Mouse (Mus musculus) liver, postnatal 0 days (tissue): ENCODE measurements around the gene Ddx19b. TPM values are rescaled to one million over a fixed set of nuclear protein-coding genes. Genes with fewer than 3 reads are reported as not detected.

ENCODE experiments used
- ATAC-seq: fragments of 200-750 bp; cut with Nextera tagmentation; 2 replicates; pipeline ENCODE4 v1.8.0; 2017; ENCODE audit warnings: mild to moderate bottlenecking, moderate library complexity
- DNase-seq: peaks from one replicate; pipeline ENCODE4 v3.0.0-alpha.2; 2016
- H3K27ac ChIP-seq: fragments of 300-500 bp; sonication (generic); 2 replicates; pipeline ENCODE4 v1.5.1; 2014; ENCODE audit warnings: antibody characterized with exemption, moderate library complexity, mild to moderate bottlenecking, low read depth
- H3K27me3 ChIP-seq: fragments of 300-500 bp; sonication (generic); 2 replicates; pipeline ENCODE4 v1.6.1; 2014; ENCODE audit warnings: low read length, control low read depth, mixed read lengths; ENCODE audit not compliant: insufficient read depth
- H3K36me3 ChIP-seq: fragments of 300-500 bp; sonication (generic); replicated peaks from 2 replicates; pipeline ENCODE4 v1.6.1; 2014; ENCODE audit warnings: mild to moderate bottlenecking, control low read depth, low read length, moderate library complexity, mixed read lengths; ENCODE audit not compliant: insufficient read depth
- H3K4me1 ChIP-seq: fragments of 300-500 bp; sonication (generic); 2 replicates; pipeline ENCODE4 v1.6.1; 2014; ENCODE audit warnings: antibody characterized with exemption, mild to moderate bottlenecking, control low read depth; ENCODE audit not compliant: insufficient read depth
- H3K4me2 ChIP-seq: fragments of 300-500 bp; sonication (generic); 2 replicates; pipeline ENCODE4 v1.6.1; 2014; ENCODE audit warnings: low read depth, mild to moderate bottlenecking, low read length, moderate library complexity, mixed read lengths
- H3K4me3 ChIP-seq: fragments of 300-500 bp; sonication (generic); 2 replicates; pipeline ENCODE4 v1.5.1; 2014; ENCODE audit warnings: low read depth, low read length
- H3K9ac ChIP-seq: fragments of 300-500 bp; sonication (generic); replicated peaks from 2 replicates; pipeline ENCODE4 v1.6.1; 2014; ENCODE audit warnings: mild to moderate bottlenecking, moderate library complexity
- H3K9me3 ChIP-seq: fragments of 300-500 bp; sonication (generic); 2 replicates; pipeline ENCODE4 v1.6.1; 2016; ENCODE audit warnings: mild to moderate bottlenecking, control low read depth, low read length, mixed read lengths
- CTCF ChIP-seq: sonication (generic); IDR thresholded peaks from 2 replicates; pipeline ENCODE4 v1.5.1; 2016; ENCODE audit warnings: antibody characterized with exemption, low read depth
- EP300 ChIP-seq: IDR thresholded peaks from 2 replicates; pipeline ENCODE4 v1.6.1; 2016; ENCODE audit warnings: antibody characterized with exemption, low read depth, mild to moderate bottlenecking
- WGBS: fragments of 180-500 bp; shearing (Covaris S2); extraction: QIAGEN DNeasy Blood & Tissue Kit; methylation state at CpG from one replicate; pipeline ENCODE4 v1.1.7; 2014; ENCODE audit not compliant: insufficient replicate concordance; 5-methylcytosine and 5-hydroxymethylcytosine counted together
- microRNA-seq: library from miRNA; unstranded; fragments of <30 nt; microRNA quantifications from one replicate; pipeline ENCODE4, GENCODE M21; 2016
- polyA plus RNA-seq: library from polyadenylated mRNA; unstranded; fragments of >200 nt; fragmentation: Nextera tagmentation; extraction: Ambion mirVana; gene quantifications from 2 replicates; pipeline ENCODE4 v1.2.1, GENCODE M21; 2015

Ddx19b gene
- polyA plus RNA-seq, 1 experiment from 2014 or later = 3.9 TPM

GRCm38 (mm10) chr8:110954776-110955175 is 76.8 kb downstream of the Ddx19b start:
- no peak for TF ChIP-seq EP300
- TF ChIP-seq CTCF = no peak
- Histone ChIP-seq H3K27me3 (no peaks in the 10 kb centered on the region), H3K27ac (no peak overlapping the region), H3K4me1 (peaks cover 2% of the 10 kb centered on the region; the same call in 1 of the 2 replicates), H3K4me3 (no peak overlapping the region), H3K4me2 (no peak overlapping the region), H3K36me3 (peaks cover 25% of the 10 kb centered on the region), H3K9ac (no peak overlapping the region), H3K9me3 (no peaks in the 10 kb centered on the region)
- 60% methylated on average over 8 of the region's 8 CpGs for WGBS
- ATAC-seq (no peak), DNase-seq (no peak)

Small RNAs within 50 kb of the gene (microRNA-seq; reads per million reads assigned to microRNA genes)
- gene Gm24103 (not detected), gene Mir3473d (2.8 reads per million)

Other genes starting within 250 kb of the Ddx19b start
- gene Il34, start 225.8 kb downstream of the Ddx19b start, polyA plus RNA-seq = 0.47 and 0.91 TPM in 2 replicates
- 22.5 and 22.7 TPM in 2 replicates for gene Cog4, start 185.2 kb downstream of the Ddx19b start, polyA plus RNA-seq
- 24.9 and 31.2 TPM in 2 replicates for gene Sf3b3, start 185.0 kb downstream of the Ddx19b start, polyA plus RNA-seq
- gene Fuk, start 129.3 kb downstream of the Ddx19b start, polyA plus RNA-seq = 1.9 and 2.2 TPM in 2 replicates
- gene St3gal2, start 111.8 kb downstream of the Ddx19b start, polyA plus RNA-seq = 8.1 and 10.1 TPM in 2 replicates
- gene Ddx19a, start 34.0 kb downstream of the Ddx19b start, polyA plus RNA-seq = 6.9 and 7.0 TPM in 2 replicates
- gene Aars, start 1.4 kb upstream of the Ddx19b start, polyA plus RNA-seq = 23.1 and 26.0 TPM in 2 replicates
- gene Exosc6, start 24.6 kb upstream of the Ddx19b start, polyA plus RNA-seq = 6.1 and 7.0 TPM in 2 replicates
- not detected in 2 replicates for gene Clec18a, start 60.7 kb upstream of the Ddx19b start, polyA plus RNA-seq
- 2.0 and 3.3 TPM in 2 replicates for gene Pdpr, start 62.9 kb upstream of the Ddx19b start, polyA plus RNA-seq
- gene Glg1, start 227.5 kb upstream of the Ddx19b start, polyA plus RNA-seq = 10.8 and 13.0 TPM in 2 replicates